Mouse (Mus musculus) mature B cell (primary cell): ENCODE data around the gene 9630041A04Rik.

Experiments
- in situ Hi-C: fragments of 300-500 bp; cut with MboI; formaldehyde crosslinking; loops from 2 replicates; pipeline ENCODE4 v1.14.3; 2019

The 9630041A04Rik gene

DNA sequence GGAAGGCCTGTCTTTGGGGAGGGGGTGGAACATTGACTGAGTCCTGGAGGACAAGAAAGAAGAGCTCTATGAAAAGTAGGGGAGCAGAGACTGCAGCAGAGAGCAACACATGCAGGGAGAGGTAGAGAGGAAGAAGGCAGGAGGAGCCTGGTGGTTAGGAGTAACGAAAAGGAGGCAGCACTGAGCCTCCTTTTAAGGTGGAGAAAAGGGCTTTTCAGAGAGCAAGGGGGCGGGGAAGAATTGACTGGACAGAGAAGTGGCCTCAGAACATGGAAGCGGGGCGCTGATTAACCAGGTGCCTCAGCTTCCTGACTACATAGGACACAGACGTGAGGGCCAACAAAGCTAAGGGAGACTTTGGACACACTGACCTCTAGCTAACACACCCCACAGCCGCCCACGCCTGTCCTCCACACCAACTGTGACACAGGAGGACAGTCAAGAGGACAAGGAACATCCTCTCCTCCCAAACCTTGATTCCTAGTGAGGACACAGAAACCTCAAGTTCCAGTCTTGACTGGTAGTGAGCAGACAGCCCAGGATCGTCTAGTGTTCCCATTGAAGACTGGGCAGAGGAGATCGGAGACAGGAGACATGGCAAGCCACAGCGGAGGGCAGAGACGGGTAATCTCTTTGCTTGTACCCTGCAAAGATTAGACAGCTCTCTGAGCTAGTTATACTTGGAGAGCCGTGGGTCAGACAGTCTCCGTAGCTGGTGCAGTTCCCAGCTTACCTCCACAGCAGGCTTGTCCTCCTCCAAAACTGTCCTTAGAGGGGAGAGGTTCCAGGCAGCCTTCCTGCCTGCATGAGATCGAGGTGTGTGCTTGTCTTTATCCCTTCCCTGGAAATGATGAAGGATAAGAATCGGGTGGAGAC lies at the start of gene 9630041A04Rik:
9630041A04Rik (plus strand) TSS at position 246 of the 876 bp plus-strand sequence.
- in situ Hi-C loops = no loop called here

DNA sequence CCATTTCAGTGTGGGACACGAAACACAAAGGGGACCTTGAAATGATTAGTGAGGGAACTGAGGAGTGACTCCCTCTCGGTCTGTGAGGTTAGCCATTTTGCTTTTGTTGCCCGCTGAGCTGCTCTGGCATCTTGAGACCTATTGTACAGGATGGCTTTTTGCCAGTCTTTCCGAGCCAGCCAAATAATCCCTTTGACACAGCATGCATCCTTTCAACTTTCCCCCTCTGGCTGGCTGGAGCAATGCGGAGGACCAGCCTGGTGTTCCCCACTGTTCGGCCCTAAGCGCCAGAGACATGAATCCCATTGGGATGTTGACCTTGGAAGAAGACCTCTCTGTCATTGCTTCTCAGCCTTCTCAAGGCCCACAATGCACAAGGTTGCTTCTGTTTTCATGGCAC lies 37.7 kb upstream of the 9630041A04Rik start:
- in situ Hi-C loops = no loop called here

DNA sequence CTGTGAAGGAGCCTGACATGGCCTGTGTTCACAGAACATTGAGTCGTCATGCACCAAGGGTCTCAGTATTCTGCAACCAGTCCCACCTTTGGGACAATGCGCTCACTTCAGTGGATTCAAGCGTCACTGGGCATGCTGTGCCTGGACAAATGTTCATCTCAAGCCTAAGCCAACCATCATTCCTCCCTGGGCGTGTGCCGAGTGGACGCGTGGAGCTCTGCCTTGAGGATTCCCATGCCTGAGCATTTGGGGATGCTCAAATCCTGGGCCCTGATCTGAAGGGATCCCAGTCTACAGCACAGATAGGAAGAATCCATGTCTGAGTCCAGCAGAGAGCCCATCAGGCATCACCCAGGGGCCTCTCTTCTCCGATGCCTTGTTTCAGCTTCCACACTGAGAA lies 36.0 kb upstream of the 9630041A04Rik start:
- in situ Hi-C loops = no loop called here

DNA sequence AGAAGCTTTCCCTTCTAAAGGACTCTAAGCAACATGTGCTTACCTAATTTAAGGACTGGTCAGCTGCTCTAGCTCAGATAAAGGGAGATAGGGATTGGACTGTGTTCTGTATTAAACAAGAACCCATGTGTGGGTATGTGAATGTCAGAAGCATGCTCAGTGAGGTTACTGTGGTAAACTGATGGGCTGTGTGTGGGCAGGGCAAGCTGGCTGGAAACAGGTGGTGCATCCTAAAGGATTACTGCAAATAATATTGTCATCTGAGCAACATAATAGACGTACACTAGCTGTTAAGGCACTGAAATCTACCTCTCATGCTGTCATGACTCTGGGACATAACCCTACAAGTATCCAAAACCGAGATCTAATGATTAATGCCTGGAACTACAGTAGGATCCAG lies 28.0 kb upstream of the 9630041A04Rik start:
- in situ Hi-C loops = no loop called here

DNA sequence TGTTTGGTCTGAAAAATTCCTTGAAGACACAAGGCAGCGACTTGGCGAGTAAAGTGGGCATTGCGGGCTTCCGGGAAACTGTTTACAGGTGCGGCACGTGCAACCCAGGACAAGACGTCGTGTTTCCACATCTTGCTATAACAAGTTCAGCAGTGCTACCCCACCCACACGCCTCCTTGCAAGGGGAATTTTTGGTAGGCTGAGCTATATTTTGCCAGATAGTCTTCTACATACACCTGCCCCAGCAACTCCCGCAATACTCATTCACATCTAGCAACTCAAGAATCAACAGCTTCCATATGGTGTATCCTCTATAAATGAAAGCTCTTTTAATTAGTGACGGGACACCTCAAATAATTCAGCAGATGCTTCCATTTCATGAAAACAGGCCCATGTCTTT lies 20.5 kb upstream of the 9630041A04Rik start:
- in situ Hi-C loops = no loop called here

DNA sequence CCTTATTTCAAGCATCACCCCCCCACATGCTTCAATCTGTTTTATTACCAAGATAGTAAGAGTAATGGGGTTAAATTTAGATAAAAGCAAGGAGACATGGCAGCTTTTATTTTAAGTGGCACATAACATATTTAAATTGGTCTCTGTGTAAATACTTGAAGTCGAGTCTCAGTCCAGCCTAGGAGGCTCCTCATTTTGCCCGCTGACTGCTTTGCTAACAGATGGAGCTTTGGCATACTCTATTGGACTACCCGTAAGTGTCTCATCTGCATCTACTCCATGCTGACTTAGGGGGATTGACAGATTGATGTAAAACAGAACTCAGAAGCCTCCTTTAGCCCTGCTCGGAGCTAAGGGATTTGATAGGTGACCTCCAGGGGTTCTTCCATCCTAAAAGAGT lies 17.7 kb upstream of the 9630041A04Rik start:
- in situ Hi-C loops = no loop called here

DNA sequence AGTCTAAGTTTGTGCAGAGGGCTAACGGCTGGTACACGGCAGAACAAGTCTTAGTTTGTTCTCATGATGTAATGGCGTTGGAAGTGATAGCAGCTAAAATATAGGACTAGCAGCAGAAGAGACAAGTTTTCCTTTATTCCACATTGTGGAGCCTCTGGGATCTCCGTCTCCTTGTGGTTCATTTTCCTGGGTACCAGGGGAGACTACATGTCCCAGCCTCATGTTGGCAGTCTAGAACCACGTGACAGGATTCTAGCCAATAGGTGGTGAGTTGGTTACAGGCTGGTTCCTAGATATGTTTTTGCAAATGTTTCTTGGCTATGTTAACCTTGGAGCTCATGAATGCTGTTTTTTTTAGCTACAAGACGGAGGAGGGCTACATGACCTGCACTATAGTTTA lies 15.9 kb upstream of the 9630041A04Rik start:
- in situ Hi-C loops = no loop called here

DNA sequence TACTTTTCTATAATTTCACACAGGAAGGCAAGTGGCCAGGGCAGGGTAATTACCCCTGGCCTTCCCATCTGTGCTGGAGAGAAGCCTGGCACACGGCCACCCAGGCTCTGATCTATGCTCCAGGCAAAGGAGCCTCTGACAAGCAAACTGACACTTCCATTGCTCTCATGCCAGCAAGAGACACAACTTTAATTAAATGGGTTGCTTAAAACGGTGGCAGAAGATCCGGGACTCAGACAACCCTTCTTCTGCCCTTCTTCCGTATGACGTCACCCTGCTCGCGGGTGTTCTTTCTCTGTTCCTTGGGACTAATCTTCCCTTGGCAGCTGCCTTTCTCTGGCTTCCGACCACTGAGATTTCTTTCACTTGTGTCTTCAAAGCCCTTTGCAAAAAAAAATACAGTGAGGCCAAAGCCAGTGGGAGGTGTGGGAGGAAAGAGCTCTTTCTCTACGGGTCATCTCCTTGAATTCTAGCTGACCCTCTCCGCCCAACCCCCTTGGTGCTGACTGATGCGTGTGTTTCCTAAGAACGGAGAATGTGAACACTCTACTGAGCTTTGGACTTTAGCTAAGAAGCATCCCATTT lies 932 bp downstream of the 9630041A04Rik start:
- in situ Hi-C loops = no loop called here

DNA sequence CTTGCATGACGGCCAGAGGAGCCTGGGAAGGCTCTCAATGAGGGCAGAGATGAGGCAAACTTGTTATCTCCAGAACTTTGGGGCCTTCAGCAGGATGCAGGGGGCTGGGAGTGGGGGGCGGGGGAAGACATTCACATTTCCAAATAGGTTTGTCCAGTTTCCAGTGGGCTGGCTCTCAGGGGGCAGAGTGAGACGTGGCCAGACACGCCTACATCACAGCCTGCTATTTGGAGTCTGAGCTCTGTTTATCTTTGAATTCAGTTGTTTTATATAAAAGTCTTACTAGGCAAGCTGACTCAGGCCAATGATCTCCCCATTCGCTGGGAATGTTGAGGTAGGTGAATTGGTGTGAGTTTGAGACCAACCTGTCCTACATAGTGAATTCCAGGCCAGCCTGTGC lies 1.5 kb downstream of the 9630041A04Rik start:
- in situ Hi-C loops = no loop called here

DNA sequence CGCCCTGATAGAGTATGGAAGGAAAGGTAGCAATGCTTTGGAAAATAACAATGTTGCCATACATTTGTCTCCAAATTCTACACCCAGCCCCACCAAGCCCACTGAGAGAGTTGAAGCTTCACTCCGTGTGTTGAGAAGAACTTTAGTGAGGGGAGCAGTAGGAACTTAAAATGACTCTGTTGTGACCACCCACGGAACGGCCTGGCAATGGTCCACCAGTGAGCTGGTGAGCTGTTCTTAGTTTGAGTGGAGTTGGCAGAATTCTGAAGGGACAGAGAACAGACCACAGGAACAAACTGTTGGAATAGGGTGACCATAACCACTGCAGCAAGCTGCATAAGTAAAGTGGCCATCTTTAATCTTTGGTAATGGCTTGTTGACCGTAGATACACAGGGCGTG lies 7.0 kb downstream of the 9630041A04Rik start:
- in situ Hi-C loops = no loop called here

DNA sequence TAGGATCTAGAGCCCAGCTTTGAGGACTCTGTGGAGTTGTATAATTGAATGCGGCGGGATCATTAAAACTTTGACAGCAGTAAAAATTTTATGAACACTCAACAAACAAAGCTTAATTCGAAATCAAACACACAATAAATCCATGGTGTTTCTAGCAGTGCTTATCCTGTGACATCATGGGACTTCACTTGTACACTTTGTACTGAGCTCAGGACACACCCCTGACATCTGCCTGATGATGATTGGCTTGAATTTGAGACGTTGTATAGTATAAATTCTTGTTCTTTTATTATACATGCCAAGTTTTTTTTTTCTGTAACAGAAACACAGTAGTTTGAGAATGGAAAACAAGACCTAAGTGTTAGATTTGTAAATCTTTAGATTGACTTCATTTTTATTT lies 8.4 kb downstream of the 9630041A04Rik start:
- in situ Hi-C loops = no loop called here

DNA sequence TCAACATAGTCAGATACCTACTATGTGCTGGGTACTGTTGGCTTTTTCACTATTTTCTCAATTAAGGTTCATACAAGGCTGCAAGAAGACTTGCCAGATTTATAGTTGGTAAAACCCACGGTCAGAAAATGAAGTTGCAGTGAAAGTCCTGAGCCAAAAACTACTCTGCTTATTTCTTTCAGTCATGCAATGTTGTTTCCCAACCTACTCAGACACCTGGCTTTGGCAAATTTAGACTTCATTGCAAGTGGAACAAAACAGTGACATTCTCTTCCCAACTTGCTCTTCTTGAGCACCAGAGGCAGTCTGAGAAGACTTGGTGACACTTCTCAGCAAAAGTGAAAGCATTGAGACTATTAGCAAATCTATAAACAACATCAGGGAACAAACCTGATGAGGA lies 13.7 kb downstream of the 9630041A04Rik start:
- in situ Hi-C loops = no loop called here

DNA sequence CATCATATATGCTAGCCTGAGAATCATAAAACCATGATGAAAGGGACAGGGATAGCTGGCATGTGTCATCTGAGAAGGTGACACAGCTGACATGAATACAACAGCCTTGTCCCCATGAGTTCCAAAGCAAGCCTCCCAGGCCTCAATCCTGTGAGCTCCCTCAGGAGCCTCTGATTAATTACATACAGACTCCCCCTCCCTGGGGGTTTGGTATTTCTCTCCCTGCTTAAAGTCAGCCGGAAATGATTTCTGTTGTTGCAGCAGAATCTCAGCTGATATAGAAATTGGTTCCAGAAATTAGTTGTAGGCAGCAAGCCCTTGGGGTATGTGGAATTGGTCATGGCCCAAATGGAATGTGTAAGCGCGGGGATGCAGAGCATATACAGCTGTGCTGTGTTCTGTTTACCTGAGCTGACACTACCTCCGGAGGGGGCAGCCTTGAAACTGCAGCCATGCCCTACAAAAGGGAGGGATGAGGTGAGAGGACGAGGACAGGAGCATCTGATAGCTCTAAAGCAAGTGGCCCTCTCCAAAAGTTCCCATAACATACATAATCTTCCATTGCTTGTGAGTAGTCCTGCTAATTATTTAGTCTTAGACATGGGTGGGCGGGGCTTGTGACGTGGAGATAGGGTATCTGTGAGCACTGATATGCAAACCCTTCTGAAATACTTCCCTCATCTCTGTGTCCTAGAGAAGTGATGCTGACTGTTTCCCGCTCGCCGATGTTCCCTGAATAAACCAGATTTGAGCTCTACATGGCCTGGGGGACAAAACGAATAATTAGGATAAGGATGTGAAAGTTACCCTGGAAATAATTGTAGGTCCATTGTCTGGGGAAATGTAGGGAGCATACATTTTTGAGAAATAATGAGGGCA lies 15.7 kb downstream of the 9630041A04Rik start:
- in situ Hi-C loops = no loop called here

DNA sequence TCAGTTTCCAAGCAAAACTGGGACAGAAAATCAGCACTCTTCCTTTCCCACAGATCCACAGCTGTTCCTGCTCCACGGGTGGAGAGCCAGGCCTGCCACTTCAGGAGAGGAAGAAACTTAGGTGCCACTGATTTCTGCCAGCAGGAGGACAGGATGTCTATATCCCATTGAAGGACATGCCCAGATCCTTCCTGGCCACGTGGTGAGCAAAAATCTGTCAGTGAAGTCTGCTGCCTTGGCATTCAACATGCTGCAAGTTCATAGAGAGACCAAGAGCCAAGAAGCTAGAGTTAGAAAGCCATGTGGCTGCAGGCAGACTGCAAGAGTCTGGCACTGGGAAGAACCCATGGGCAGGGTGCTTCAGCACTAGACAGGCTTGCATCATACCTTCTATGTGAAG lies 21.7 kb downstream of the 9630041A04Rik start:
- in situ Hi-C loops = no loop called here

DNA sequence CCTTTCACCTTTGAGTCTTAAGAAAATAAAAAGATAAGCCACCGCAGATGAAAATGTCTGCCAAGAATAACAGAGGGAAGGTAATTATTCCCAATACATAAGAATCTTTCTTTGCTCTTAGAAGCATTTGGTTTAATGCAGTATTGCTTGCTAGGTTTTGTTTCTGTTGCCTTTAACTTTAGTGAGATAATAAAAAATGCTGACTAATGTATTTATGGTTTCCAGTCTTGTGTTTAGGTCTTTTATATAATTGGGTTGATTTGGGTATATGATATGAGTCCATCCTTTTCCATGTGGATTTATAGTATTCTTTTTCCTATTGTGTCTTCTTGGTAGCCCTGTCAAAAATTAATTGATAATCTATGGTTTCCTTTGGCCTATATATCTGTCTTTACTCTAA lies 36.2 kb downstream of the 9630041A04Rik start:
- in situ Hi-C loops = no loop called here

DNA sequence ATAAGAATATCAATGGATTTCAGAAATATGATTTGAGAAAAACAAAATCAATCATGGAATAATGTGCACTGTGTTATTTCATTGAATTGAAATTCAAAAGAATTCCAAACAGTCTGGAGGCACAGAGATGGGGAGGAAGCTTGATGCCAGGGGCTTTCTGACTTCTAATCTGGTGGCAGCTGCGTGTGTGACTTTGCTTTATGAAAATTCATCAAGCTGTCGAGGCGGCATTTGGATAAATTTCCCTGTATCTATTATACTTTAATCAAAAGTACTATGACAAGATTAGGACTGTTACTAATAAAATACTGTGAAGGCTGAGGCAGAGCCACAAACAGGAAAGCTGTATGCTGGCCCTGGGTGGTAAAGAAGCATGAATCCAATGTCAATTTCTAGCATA lies 41.8 kb downstream of the 9630041A04Rik start:
- in situ Hi-C loops = no loop called here

DNA sequence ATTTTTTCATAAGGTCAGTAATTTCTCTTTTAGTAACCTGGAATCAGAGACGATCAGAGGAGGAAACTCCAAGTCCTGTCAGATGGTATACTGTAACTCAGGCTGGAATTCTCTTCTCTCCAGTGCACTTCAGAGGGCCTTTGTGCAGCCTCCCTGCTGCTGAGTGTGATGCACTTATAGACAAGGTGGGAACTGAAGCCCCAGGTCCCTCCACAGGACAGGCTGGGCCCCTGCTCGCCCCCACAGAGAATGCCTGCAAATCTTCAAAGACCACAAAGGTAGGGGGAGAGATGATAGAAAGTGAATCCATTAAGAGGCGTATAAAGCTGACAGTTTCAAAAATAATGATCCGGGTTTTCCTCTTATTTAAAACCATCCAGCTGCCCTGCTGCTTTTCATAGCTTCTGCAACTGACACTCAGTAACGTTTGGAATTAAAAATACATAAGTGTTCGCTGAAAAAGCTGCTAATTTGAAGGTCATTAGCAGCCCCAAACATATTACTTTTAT lies 46.2 kb downstream of the 9630041A04Rik start:
- in situ Hi-C loops = no loop called here

DNA sequence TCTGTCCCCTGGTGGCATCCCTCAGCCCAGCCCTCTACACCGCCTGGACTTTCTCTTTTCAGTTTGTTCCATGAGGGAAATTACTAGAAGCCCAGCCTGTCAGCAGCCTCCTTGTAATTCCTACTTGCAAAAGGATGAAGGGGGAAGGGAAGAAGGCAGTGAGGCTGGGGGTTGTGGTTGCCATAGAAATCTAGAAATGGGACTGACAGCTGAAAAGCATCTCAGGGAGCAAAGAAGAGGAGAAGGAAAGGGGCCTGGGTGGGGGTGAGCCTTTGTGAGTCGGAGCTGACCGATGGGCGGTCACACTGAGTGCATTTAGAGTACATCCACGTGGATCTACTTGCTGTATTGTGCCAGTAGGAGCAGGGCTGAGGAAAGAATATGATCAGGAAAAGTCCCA lies 47.2 kb downstream of the 9630041A04Rik start:
- in situ Hi-C loops = no loop called here

DNA sequence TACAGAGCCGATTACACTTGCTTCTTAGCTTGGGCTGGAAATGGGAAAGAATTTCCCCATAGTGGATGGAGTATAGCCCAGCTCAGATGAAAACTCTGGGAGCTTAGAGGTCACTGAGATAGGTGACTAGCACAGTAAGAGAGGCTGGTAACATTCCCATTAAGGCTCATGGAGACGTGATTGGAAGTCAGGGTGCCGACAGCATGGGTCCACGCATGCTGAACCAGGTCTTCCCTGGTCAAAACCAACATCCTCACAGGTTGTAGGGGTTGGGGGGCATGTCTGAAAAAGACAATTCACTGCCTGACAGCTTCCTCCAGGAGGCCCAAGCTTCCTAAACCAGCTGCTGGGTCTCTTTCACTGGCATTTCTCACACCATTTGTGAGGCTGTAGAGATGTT lies 47.9 kb downstream of the 9630041A04Rik start:
- in situ Hi-C loops = no loop called here

DNA sequence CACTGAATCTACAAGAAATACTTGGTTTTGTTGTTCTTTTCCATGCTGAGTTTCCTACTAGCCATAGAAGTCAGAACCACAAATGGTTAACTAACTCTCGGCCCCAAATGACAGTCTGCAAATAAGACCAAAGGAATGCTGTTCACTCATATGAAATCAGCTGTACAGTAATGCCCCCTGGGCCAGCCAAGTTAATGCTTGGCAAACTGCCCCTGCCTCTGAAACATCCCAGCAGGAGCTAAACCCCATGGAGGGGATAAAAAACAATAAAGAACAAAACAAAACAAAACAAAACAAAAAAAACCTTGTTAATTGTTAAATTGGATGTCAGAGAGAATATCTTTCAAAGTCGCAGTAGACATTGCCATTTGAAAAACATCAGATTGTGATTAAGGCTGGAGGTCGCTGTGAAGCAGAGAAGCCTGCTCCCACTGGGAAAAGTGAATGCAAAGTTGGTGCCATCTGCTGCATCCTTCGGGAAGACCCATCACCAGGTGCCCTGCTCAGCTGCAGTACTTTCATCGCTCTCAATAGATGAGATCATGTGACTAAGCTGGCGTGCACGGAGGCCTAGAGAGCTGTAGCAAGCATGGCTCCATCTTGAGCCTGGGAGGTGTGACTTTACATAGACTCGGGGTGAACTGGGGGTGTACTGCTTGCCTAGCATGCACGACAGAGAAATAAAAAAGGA lies 49.7 kb downstream of the 9630041A04Rik start:
- in situ Hi-C loops = no loop called here

DNA sequence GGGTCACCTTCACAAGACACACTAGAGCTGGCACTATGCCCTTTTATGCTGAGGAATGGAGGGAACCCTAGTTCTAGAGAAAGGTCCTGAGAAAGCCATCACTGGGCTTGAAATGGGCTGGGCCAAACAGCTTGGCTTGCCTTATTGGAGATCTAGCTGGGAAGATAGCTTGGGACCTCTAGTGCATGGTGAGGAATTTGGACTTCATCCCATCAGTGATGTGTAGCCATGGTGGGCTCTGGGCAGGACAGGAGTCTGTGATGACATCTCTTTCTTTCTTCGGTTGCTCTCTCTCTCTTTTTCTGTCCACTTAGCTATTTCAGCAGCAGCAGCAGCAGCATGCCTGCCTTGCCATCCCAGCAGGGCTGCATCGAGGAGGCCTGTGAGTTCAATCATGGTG lies 53.4 kb downstream of the 9630041A04Rik start:
- in situ Hi-C loops = no loop called here

DNA sequence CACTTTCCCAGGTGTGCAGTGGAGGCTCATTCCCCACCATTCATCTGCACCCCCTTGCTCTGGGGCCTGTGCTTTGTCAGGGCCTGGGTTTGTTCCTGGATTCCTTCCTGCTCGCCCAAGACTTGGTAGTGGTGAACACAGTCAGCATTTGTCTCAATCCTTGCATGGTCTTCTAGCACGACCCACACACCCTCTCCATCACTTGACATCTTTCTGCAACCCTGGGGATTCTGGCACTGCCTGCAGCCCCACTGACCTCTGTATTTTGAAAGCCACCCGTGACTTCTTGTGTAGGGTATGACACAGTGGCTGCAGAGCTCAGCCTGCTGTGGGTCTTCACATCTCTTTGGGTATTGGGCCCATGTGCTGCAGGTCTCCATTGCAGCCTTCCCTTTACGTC lies 57.1 kb downstream of the 9630041A04Rik start:
- in situ Hi-C loops = no loop called here
